Mouse (Mus musculus): ENCODE results near the gene Kirrel.

DNA sequence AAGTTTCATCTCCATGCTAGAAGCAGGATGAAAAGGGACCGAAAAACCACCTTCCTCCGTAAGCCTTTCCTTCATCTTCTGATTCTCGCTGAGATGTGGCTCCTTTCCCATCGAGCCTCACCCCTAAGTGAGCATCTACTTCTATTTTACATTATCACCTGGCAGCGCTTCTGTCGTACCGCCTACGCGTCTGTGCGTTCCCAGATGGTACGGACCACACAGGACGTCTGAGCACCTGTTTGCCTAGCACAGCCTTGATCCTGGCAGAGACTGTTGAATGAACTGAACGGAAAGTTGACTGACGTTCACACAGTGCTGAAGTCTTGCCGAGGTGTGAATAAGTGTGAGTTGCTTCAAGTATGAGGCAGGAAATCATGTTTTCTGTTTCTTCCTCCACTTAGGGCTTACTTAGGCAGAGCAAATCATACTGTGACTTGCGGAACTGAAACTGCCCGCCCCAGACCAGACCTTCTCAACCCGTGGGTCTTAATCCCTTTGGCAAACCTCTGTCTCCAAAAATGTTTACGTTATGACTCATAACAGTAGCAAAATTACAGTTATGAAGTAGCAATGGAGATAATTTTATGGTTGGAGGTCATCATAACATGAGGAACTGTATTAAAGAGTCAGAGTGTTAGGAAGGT lies 39.8 kb upstream of the Kirrel start:
- TF ChIP-seq CTCF (IDR thresholded peaks at IDR 0.05) (no peak), EP300 (IDR thresholded peaks at IDR 0.05) (no peak)

All from lung, postnatal 0 days (tissue).